Mouse (Mus musculus): ENCODE results near the gene Dscam. TPM values are rescaled to one million over a fixed set of nuclear protein-coding genes. Genes with fewer than 3 reads are reported as not detected.

Gene Dscam
- polyA plus RNA-seq, 1 experiment, result not detected

GRCm38 (mm10) chr16:97007892-97008527 lies 162.5 kb downstream of the Dscam start:
- H3K4me3 ChIP-seq (replicated peaks; ENCODE audit: control insufficient read depth, low read depth, low read length), result no peak overlapping the region
- no peak for TF ChIP-seq CTCF (IDR thresholded peaks at IDR 0.05; ENCODE audit: control insufficient read depth, insufficient read depth, low read length)
- TF ChIP-seq POLR2A (IDR thresholded peaks at IDR 0.05; ENCODE audit: borderline replicate concordance, control insufficient read depth, low read depth, low read length), result no peak
- WGBS, result 78% methylated on average over 11 of the region's 11 CpGs
- no peak overlapping the region for H3K27ac ChIP-seq (ENCODE audit: control insufficient read depth, insufficient read depth, low read depth, low read length, poor library complexity)
- H3K4me1 ChIP-seq (ENCODE audit: control insufficient read depth, insufficient read depth, low read length), result peaks cover 2% of the 10 kb centered on the region; the same call in 1 of the 2 replicates

GRCm38 (mm10) chr16:97006854-97007182 lies 163.7 kb downstream of the Dscam start:
- Histone ChIP-seq H3K4me3 (replicated peaks; ENCODE audit: control insufficient read depth, low read depth, low read length) (no peak overlapping the region), H3K4me1 (ENCODE audit: control insufficient read depth, insufficient read depth, low read length) (peaks cover 2% of the 10 kb centered on the region; the same call in 1 of the 2 replicates), H3K27ac (ENCODE audit: control insufficient read depth, insufficient read depth, low read depth, low read length, poor library complexity) (no peak overlapping the region)
- TF ChIP-seq CTCF (IDR thresholded peaks at IDR 0.05; ENCODE audit: control insufficient read depth, insufficient read depth, low read length) (no peak), POLR2A (IDR thresholded peaks at IDR 0.05; ENCODE audit: borderline replicate concordance, control insufficient read depth, low read depth, low read length) (no peak)

- TF ChIP-seq POLR2A (IDR thresholded peaks at IDR 0.05; ENCODE audit: borderline replicate concordance, control insufficient read depth, low read depth, low read length) (no peak), CTCF (IDR thresholded peaks at IDR 0.05; ENCODE audit: control insufficient read depth, insufficient read depth, low read length) (no peak)
- H3K4me1 ChIP-seq (ENCODE audit: control insufficient read depth, insufficient read depth, low read length), result peaks cover 2% of the 10 kb centered on the region; the same call in 1 of the 2 replicates
- H3K4me3 ChIP-seq (replicated peaks; ENCODE audit: control insufficient read depth, low read depth, low read length), result no peak overlapping the region
- 62% methylated on average over 9 of the region's 9 CpGs for WGBS
- H3K27ac ChIP-seq (ENCODE audit: control insufficient read depth, insufficient read depth, low read depth, low read length, poor library complexity), result no peak overlapping the region
Observed at GRCm38 (mm10) chr16:97006041-97006853, 164.3 kb downstream of the Dscam start.

- WGBS, result 6% methylated on average over 1 of the region's 1 CpGs
- TF ChIP-seq POLR2A (IDR thresholded peaks at IDR 0.05; ENCODE audit: borderline replicate concordance, control insufficient read depth, low read depth, low read length) (no peak), CTCF (IDR thresholded peaks at IDR 0.05; ENCODE audit: control insufficient read depth, insufficient read depth, low read length) (no peak)
- H3K27ac ChIP-seq (ENCODE audit: control insufficient read depth, insufficient read depth, low read depth, low read length, poor library complexity), result no peak overlapping the region
- H3K4me1 ChIP-seq (ENCODE audit: control insufficient read depth, insufficient read depth, low read length), result peaks cover 2% of the 10 kb centered on the region; the same call in 1 of the 2 replicates
- no peak overlapping the region for H3K4me3 ChIP-seq (replicated peaks; ENCODE audit: control insufficient read depth, low read depth, low read length)
Observed at GRCm38 (mm10) chr16:97003965-97004364, 166.6 kb downstream of the Dscam start.

GRCm38 (mm10) chr16:97002837-97003236 lies 167.7 kb downstream of the Dscam start:
- WGBS, result 76% methylated on average over 2 of the region's 2 CpGs
- TF ChIP-seq CTCF (IDR thresholded peaks at IDR 0.05; ENCODE audit: control insufficient read depth, insufficient read depth, low read length) (no peak), POLR2A (IDR thresholded peaks at IDR 0.05; ENCODE audit: borderline replicate concordance, control insufficient read depth, low read depth, low read length) (no peak)
- Histone ChIP-seq H3K4me3 (replicated peaks; ENCODE audit: control insufficient read depth, low read depth, low read length) (no peak overlapping the region), H3K27ac (ENCODE audit: control insufficient read depth, insufficient read depth, low read depth, low read length, poor library complexity) (no peak overlapping the region), H3K4me1 (ENCODE audit: control insufficient read depth, insufficient read depth, low read length) (peaks cover 2% of the 10 kb centered on the region; the same call in 1 of the 2 replicates)

GRCm38 (mm10) chr16:97002189-97002588 lies 168.4 kb downstream of the Dscam start:
- no peak for TF ChIP-seq POLR2A (IDR thresholded peaks at IDR 0.05; ENCODE audit: borderline replicate concordance, control insufficient read depth, low read depth, low read length)
- TF ChIP-seq CTCF (IDR thresholded peaks at IDR 0.05; ENCODE audit: control insufficient read depth, insufficient read depth, low read length), result no peak
- Histone ChIP-seq H3K4me1 (ENCODE audit: control insufficient read depth, insufficient read depth, low read length) (peaks cover 2% of the 10 kb centered on the region; the same call in 1 of the 2 replicates), H3K4me3 (replicated peaks; ENCODE audit: control insufficient read depth, low read depth, low read length) (no peak overlapping the region), H3K27ac (ENCODE audit: control insufficient read depth, insufficient read depth, low read depth, low read length, poor library complexity) (no peak overlapping the region)
- 68% methylated on average over 3 of the region's 3 CpGs for WGBS

GRCm38 (mm10) chr16:96996854-96997253 lies 173.7 kb downstream of the Dscam start:
- 73% methylated on average over 3 of the region's 3 CpGs for WGBS
- H3K4me1 ChIP-seq (ENCODE audit: control insufficient read depth, insufficient read depth, low read length), result no peaks in the 10 kb centered on the region
- TF ChIP-seq POLR2A (IDR thresholded peaks at IDR 0.05; ENCODE audit: borderline replicate concordance, control insufficient read depth, low read depth, low read length) (no peak), CTCF (IDR thresholded peaks at IDR 0.05; ENCODE audit: control insufficient read depth, insufficient read depth, low read length) (no peak)
- H3K4me3 ChIP-seq (replicated peaks; ENCODE audit: control insufficient read depth, low read depth, low read length), result no peak overlapping the region
- H3K27ac ChIP-seq (ENCODE audit: control insufficient read depth, insufficient read depth, low read depth, low read length, poor library complexity), result no peak overlapping the region

- 72% methylated on average over 4 of the region's 4 CpGs for WGBS
- Histone ChIP-seq H3K4me1 (ENCODE audit: control insufficient read depth, insufficient read depth, low read length) (no peaks in the 10 kb centered on the region), H3K4me3 (replicated peaks; ENCODE audit: control insufficient read depth, low read depth, low read length) (no peak overlapping the region), H3K27ac (ENCODE audit: control insufficient read depth, insufficient read depth, low read depth, low read length, poor library complexity) (no peak overlapping the region)
- TF ChIP-seq POLR2A (IDR thresholded peaks at IDR 0.05; ENCODE audit: borderline replicate concordance, control insufficient read depth, low read depth, low read length) (no peak), CTCF (IDR thresholded peaks at IDR 0.05; ENCODE audit: control insufficient read depth, insufficient read depth, low read length) (no peak)
Observed at GRCm38 (mm10) chr16:96995858-96996257, 174.7 kb downstream of the Dscam start.
